Mouse (Mus musculus) spleen, adult 2 months (tissue): ENCODE results near the gene Dydc1.

ENCODE experiments used
- CTCF ChIP-seq: fragments of 200-500 bp; IDR thresholded peaks from 2 replicates; pipeline ENCODE4 v1.5.1; 2011; ENCODE audit warnings: mild to moderate bottlenecking, inconsistent platforms; ENCODE audit not compliant: insufficient read depth, insufficient read length, insufficient replicate concordance; ENCODE audit errors: extremely low read depth
- POLR2A ChIP-seq: fragments of 200-500 bp; IDR thresholded peaks from 2 replicates; pipeline ENCODE4 v1.6.1; 2011; ENCODE audit warnings: low read depth, low read length, inconsistent platforms

DNA sequence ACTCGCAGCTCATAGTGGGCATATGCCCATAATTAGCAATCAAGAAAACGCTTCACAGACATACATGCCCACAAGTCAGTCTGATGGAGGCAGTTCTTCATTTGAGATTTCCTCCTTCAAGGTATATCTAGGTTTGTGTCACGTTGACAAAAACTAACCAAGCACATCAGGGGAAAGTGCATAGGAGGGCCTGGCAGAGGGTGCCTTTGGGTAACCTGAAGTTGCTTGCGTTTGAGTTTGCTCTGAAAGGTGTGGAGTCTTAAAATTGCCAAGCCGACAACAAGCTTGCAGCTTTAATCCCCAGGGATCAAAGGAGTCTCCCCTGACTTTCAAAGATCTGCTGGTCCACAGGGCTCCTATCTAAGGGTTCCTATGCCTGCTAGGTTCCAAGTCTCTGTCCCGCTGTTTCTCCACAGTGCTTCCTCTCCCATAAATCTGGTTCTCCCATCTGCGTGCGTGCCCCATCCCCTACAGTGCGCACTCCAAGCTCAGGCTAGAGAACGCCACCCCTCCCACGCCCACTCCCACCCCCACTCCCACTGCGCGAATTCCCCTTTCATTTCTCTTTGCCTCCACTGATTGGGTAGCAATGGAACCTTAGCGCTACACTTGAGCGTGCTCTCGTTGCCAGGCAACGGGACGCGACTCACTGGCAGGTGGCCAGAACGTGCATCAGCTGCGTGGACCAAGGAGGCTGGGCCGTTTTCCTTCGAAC lies at the start of gene Dydc1:
- no peak for TF ChIP-seq CTCF
- TF ChIP-seq POLR2A = no peak
